Mouse (Mus musculus) CH12.LX (cell line): ENCODE results near the gene Nucb1. TPM values are rescaled to one million over a fixed set of nuclear protein-coding genes. Genes with fewer than 3 reads are reported as not detected.

Experiments
- DNase-seq: peaks from one replicate; pipeline ENCODE4 v3.0.0-alpha.2; 2013; ENCODE audit errors: extremely low read depth
- H3K27ac ChIP-seq: 2 replicates; pipeline ENCODE4 v1.5.1; 2012; ENCODE audit warnings: low read depth, mild to moderate bottlenecking, control low read depth, moderate library complexity; ENCODE audit not compliant: insufficient read depth
- H3K27me3 ChIP-seq: replicated peaks from 2 replicates; pipeline ENCODE3; 2012; ENCODE audit warnings: inconsistent platforms
- H3K36me3 ChIP-seq, 2 experiments: replicated peaks in 1 of 2; 2 replicates each; pipeline versions ENCODE3 to v1.6.1; 2012; ENCODE audit warnings: inconsistent platforms in 1 of 2, low read length in 1 of 2, mild to moderate bottlenecking in 1 of 2, mixed read lengths in 1 of 2, moderate library complexity in 1 of 2; ENCODE audit not compliant: control insufficient read depth in 1 of 2, insufficient read depth in 1 of 2
- H3K4me1 ChIP-seq, 2 experiments: 2 replicates each; pipeline ENCODE4 v1.6.1; 2012; ENCODE audit warnings: inconsistent platforms in 1 of 2, moderate library complexity in 1 of 2; ENCODE audit not compliant: insufficient read depth in 2 of 2, control insufficient read depth in 1 of 2
- H3K4me2 ChIP-seq: 2 replicates; pipeline ENCODE4 v1.6.1; 2012; ENCODE audit warnings: low read depth, mild to moderate bottlenecking, control low read depth; ENCODE audit not compliant: poor library complexity, insufficient read depth, severe bottlenecking
- H3K4me3 ChIP-seq, 3 experiments: fragments of 150-350 bp in 1 of 3; sonication (generic) in 1 of 3; replicated peaks in 1 of 3; 2 replicates each; pipeline versions ENCODE3 to v1.5.1; 2011 to 2012; ENCODE audit warnings: low read depth in 2 of 3, low read length in 2 of 3, mild to moderate bottlenecking in 2 of 3, moderate library complexity in 2 of 3, control low read depth in 1 of 3, improper control_type of control experiment in 1 of 3, inconsistent platforms in 1 of 3, mixed read lengths in 1 of 3; ENCODE audit not compliant: poor library complexity in 1 of 3
- H3K79me2 ChIP-seq: replicated peaks from 2 replicates; pipeline ENCODE4 v1.6.1; 2012; ENCODE audit warnings: mild to moderate bottlenecking, moderate library complexity; ENCODE audit not compliant: control insufficient read depth, poor library complexity, insufficient read depth, severe bottlenecking; ENCODE audit errors: extremely low read depth
- H3K9ac ChIP-seq: 2 replicates; pipeline ENCODE4 v1.6.1; 2012; ENCODE audit warnings: low read depth, mild to moderate bottlenecking, control low read depth, moderate library complexity; ENCODE audit not compliant: insufficient read depth
- H3K9me3 ChIP-seq: replicated peaks from 2 replicates; pipeline ENCODE3; 2012; ENCODE audit warnings: low read length, inconsistent platforms, mixed read lengths
- BHLHE40 ChIP-seq: IDR thresholded peaks from 2 replicates; pipeline ENCODE4 v1.6.1; 2011; ENCODE audit warnings: mild to moderate bottlenecking, low read depth, low read length, improper control_type of control experiment
- CHD1 ChIP-seq: IDR thresholded peaks from 2 replicates; pipeline ENCODE4 v1.6.1; 2012; ENCODE audit warnings: low read depth, low read length, improper control_type of control experiment, inconsistent platforms
- CHD2 ChIP-seq: IDR thresholded peaks from 2 replicates; pipeline ENCODE4 v1.6.1; 2011; ENCODE audit warnings: low read length, improper control_type of control experiment
- EP300 ChIP-seq: IDR thresholded peaks from 2 replicates; pipeline ENCODE4 v1.6.1; 2011; ENCODE audit warnings: low read length, improper control_type of control experiment
- ETS1 ChIP-seq: conservative IDR thresholded peaks from 2 replicates; pipeline ENCODE4 v1.6.1; 2012; ENCODE audit warnings: low read depth, mild to moderate bottlenecking, inconsistent platforms, low read length, improper control_type of control experiment, moderate library complexity
- JUND ChIP-seq: conservative IDR thresholded peaks from 2 replicates; pipeline ENCODE4 v1.6.1; 2011; ENCODE audit warnings: low read depth, low read length, improper control_type of control experiment
- KAT2A ChIP-seq: IDR thresholded peaks from 2 replicates; pipeline ENCODE4 v1.6.1; 2012; ENCODE audit warnings: low read length, improper control_type of control experiment, inconsistent platforms; ENCODE audit not compliant: insufficient replicate concordance
- MAFK ChIP-seq: IDR thresholded peaks from 2 replicates; pipeline ENCODE4 v1.6.1; 2011; ENCODE audit warnings: low read length, improper control_type of control experiment; ENCODE audit not compliant: insufficient replicate concordance
- MAX ChIP-seq: IDR thresholded peaks from 2 replicates; pipeline ENCODE4 v1.6.1; 2011; ENCODE audit warnings: low read length, improper control_type of control experiment
- MEF2A ChIP-seq: IDR thresholded peaks from 2 replicates; pipeline ENCODE4 v1.6.1; 2014; ENCODE audit warnings: low read depth, mild to moderate bottlenecking, inconsistent platforms, low read length, improper control_type of control experiment, borderline replicate concordance
- MXI1 ChIP-seq: IDR thresholded peaks from 2 replicates; pipeline ENCODE4 v1.6.1; 2011; ENCODE audit warnings: mild to moderate bottlenecking, low read depth, low read length, improper control_type of control experiment
- MYC ChIP-seq: IDR thresholded peaks from 2 replicates; pipeline ENCODE4 v1.6.1; 2011; ENCODE audit warnings: low read depth, mild to moderate bottlenecking, improper control_type of control experiment, low read length
- NRF1 ChIP-seq: IDR thresholded peaks from 2 replicates; pipeline ENCODE4 v1.6.1; 2014; ENCODE audit warnings: low read depth, mild to moderate bottlenecking, inconsistent platforms, low read length, improper control_type of control experiment, moderate library complexity
- PAX5 ChIP-seq: IDR thresholded peaks from 2 replicates; pipeline ENCODE4 v1.6.1; 2012; ENCODE audit warnings: low read length, inconsistent platforms, mixed read lengths
- POLR2A ChIP-seq: IDR thresholded peaks from 2 replicates; pipeline ENCODE4 v1.6.1; 2011; ENCODE audit warnings: low read depth, mild to moderate bottlenecking, improper control_type of control experiment, low read length
- POLR2AphosphoS2 ChIP-seq: IDR thresholded peaks from 2 replicates; pipeline ENCODE4 v1.6.1; 2011; ENCODE audit warnings: low read depth, low read length, improper control_type of control experiment
- RCOR1 ChIP-seq: conservative IDR thresholded peaks from 2 replicates; pipeline ENCODE4 v1.6.1; 2012; ENCODE audit warnings: low read depth, mild to moderate bottlenecking, inconsistent platforms, low read length, improper control_type of control experiment
- SIN3A ChIP-seq: IDR thresholded peaks from 2 replicates; pipeline ENCODE4 v1.6.1; 2012; ENCODE audit warnings: low read length, improper control_type of control experiment, inconsistent platforms
- SMC3 ChIP-seq: IDR thresholded peaks from 2 replicates; pipeline ENCODE4 v1.6.1; 2011; ENCODE audit warnings: low read depth, low read length, improper control_type of control experiment
- TCF12 ChIP-seq: IDR thresholded peaks from 2 replicates; pipeline ENCODE4 v1.6.1; 2014; ENCODE audit warnings: low read depth, mild to moderate bottlenecking, inconsistent platforms, low read length, improper control_type of control experiment
- UBTF ChIP-seq: IDR thresholded peaks from 2 replicates; pipeline ENCODE4 v1.6.1; 2012; ENCODE audit warnings: low read depth, mild to moderate bottlenecking, inconsistent platforms, low read length, improper control_type of control experiment, moderate library complexity
- ZKSCAN1 ChIP-seq: IDR thresholded peaks from 2 replicates; pipeline ENCODE4 v1.6.1; 2012; ENCODE audit warnings: low read depth, inconsistent platforms, low read length, improper control_type of control experiment, borderline replicate concordance
- dilution Hi-C: fragments of 300-500 bp; cut with MboI; formaldehyde crosslinking; loops from 2 replicates; pipeline ENCODE4 v1.14.3; 2020; ENCODE audit warnings: low sequenced_read_pairs; ENCODE audit not compliant: extremely low pct_unique_long_range_greater_than_20kb, extremely low pct_ligation_motif_present
- in situ Hi-C: fragments of 300-500 bp; cut with MboI; formaldehyde crosslinking; loops from 3 replicates; pipeline ENCODE4 v1.14.3; 2019; ENCODE audit warnings: low sequenced_read_pairs, low pct_ligation_motif_present, low pct_unique_long_range_greater_than_20kb, mixed read lengths
- polyA plus RNA-seq: library from polyadenylated mRNA; unstranded; fragments of >175 nt; gene quantifications from 2 replicates; pipeline ENCODE4 v1.2.1, GENCODE M21; 2012; ENCODE audit warnings: low read depth; ENCODE audit not compliant: insufficient read length
- total RNA-seq, 2 experiments: library from RNA; depleted of rRNA; stranded (reverse); fragments of 300-350 nt in 1 of 2; fragments of >200 nt in 1 of 2; gene quantifications; 2 replicates each; pipeline ENCODE4 v1.2.3; 2012 to 2014

Gene Nucb1
- total and polyA plus RNA-seq, 3 experiments, result 40.8 to 90.4 (median 83.4) TPM

DNA sequence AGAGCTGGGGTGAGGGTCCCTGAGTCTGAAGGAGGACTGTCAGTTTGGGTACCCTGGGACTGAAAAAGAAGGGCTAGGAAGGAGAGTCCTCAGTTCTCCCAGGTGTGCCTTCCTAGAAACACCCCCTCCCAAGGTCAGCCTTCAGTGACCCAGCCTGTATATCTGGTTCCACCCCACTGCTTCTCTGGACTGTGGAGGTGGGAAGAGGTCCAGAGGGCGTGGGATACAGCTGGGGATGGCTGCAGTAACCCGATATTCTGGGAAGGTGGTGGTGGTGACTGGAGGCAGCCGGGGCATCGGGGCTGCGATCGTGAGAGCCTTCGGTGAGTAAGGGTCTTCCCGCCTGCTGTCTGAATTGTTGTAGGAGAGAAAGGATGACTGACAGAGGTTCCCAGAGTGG is 44.5 kb upstream of the Nucb1 start, which contains the start of gene Hsd17b14:
Gene Hsd17b14 (plus strand): TSS at position 150 of the 400 bp plus-strand sequence.
- no peak within 1 kb of the TSS for H3K9ac ChIP-seq
- peaks cover 0 to 5% of the 10 kb centered on the region in 2 experiments for H3K36me3 ChIP-seq
- H3K79me2 ChIP-seq, result no peaks in the 10 kb centered on the region
- peaks cover 0 to 46% of the 10 kb centered on the region in 2 experiments; a peak in 2 of 4 replicates for H3K4me1 ChIP-seq
- no peaks in the 10 kb centered on the region for H3K27me3 ChIP-seq
- no peak within 1 kb of the TSS for H3K4me3 ChIP-seq
- no peaks in the 10 kb centered on the region for H3K9me3 ChIP-seq
- dilution Hi-C loops (no loop called here), in situ Hi-C loops (no loop called here)
- H3K4me2 ChIP-seq, result no peak within 1 kb of the TSS
- DNase-seq, result no peak
- TF ChIP-seq MYC (no peak), RCOR1 (no peak), BHLHE40 (no peak), TCF12 (no peak), EP300 (no peak), MEF2A (no peak), CHD2 (no peak), POLR2A (no peak), SIN3A (no peak), NRF1 (no peak), PAX5 (no peak), SMC3 (no peak), KAT2A (no peak), MXI1 (no peak), JUND (no peak), MAFK (no peak), UBTF (no peak), ETS1 (no peak)
- no peak within 1 kb of the TSS for H3K27ac ChIP-seq

DNA sequence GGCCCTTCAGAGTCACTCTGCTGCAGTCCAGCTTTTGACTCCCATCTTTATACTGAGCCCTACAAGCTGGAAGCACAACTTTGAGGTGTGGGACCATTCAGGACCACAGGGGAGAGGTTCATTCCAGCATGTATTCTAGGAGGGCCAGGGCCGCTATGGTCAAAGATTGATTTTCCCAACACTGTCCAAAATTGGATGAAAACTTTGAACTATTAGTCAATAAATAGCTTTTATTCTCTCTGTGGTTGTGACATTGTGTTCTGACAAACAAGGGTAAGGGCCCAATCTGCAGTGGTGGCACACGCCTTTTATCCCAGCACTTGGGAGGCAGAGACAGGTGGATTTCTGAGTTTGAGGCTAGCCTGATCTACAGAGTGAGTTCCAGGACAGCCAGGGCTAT is 43.8 kb upstream of the Nucb1 start:
- TF ChIP-seq JUND (no peak), CHD1 (no peak), ZKSCAN1 (no peak), MAX (no peak), EP300 (no peak), PAX5 (no peak), MAFK (no peak), MEF2A (no peak), POLR2AphosphoS2 (no peak), SMC3 (no peak), POLR2A (no peak)
- H3K36me3 ChIP-seq, result peaks cover 0 to 5% of the 10 kb centered on the region in 2 experiments
- no peak overlapping the region for H3K4me3 ChIP-seq
- no peaks in the 10 kb centered on the region for H3K79me2 ChIP-seq
- in situ Hi-C loops (no loop called here), dilution Hi-C loops (no loop called here)
- DNase-seq, result no peak
- H3K9ac ChIP-seq, result no peak overlapping the region
- H3K4me2 ChIP-seq, result no peak overlapping the region
- no peak overlapping the region for H3K27ac ChIP-seq
- no peaks in the 10 kb centered on the region for H3K27me3 ChIP-seq
- H3K9me3 ChIP-seq, result no peaks in the 10 kb centered on the region
- peaks cover 0 to 47% of the 10 kb centered on the region in 2 experiments; a peak in 2 of 4 replicates for H3K4me1 ChIP-seq
